Mouse (Mus musculus) spleen, adult 2 months (tissue): ENCODE results near the gene G6pc3. TPM values are rescaled to one million over a fixed set of nuclear protein-coding genes. Genes with fewer than 3 reads are reported as not detected.

ENCODE experiments used
- DNase-seq, 2 experiments: peaks; one replicate each; pipeline versions ENCODE4 v3.0.0 to v3.0.0-alpha.2; 2012 to 2021; ENCODE audit warnings: low spot score in 2 of 2, low read depth in 1 of 2
- H3K27ac ChIP-seq: fragments of 200-500 bp; 2 replicates; pipeline ENCODE4 v1.5.1; 2012; ENCODE audit warnings: low read length, inconsistent platforms; ENCODE audit not compliant: insufficient read depth
- H3K27me3 ChIP-seq: fragments of 200-500 bp; 2 replicates; pipeline ENCODE4 v1.6.1; 2012; ENCODE audit warnings: mild to moderate bottlenecking, moderate library complexity, low read length, inconsistent platforms; ENCODE audit not compliant: control insufficient read depth, insufficient read depth
- H3K36me3 ChIP-seq: fragments of 200-500 bp; 2 replicates; pipeline ENCODE4 v1.6.1; 2012; ENCODE audit warnings: mild to moderate bottlenecking, low read length, inconsistent platforms; ENCODE audit not compliant: control insufficient read depth, insufficient read depth
- H3K4me1 ChIP-seq: fragments of 200-500 bp; 2 replicates; pipeline ENCODE4 v1.6.1; 2011; ENCODE audit warnings: inconsistent platforms; ENCODE audit not compliant: control insufficient read depth, insufficient read depth, insufficient read length
- H3K4me3 ChIP-seq: fragments of 200-500 bp; 2 replicates; pipeline ENCODE4 v1.5.1; 2011; ENCODE audit warnings: mild to moderate bottlenecking, inconsistent platforms; ENCODE audit not compliant: insufficient read depth, insufficient read length; ENCODE audit errors: extremely low read depth
- CTCF ChIP-seq: fragments of 200-500 bp; IDR thresholded peaks from 2 replicates; pipeline ENCODE4 v1.5.1; 2011; ENCODE audit warnings: mild to moderate bottlenecking, inconsistent platforms; ENCODE audit not compliant: insufficient read depth, insufficient read length, insufficient replicate concordance; ENCODE audit errors: extremely low read depth
- POLR2A ChIP-seq: fragments of 200-500 bp; IDR thresholded peaks from 2 replicates; pipeline ENCODE4 v1.6.1; 2011; ENCODE audit warnings: low read depth, low read length, inconsistent platforms
- WGBS: fragments of 180-500 bp; shearing (Covaris S2); methylation state at CpG from one replicate; pipeline ENCODE4 v1.1.7; 2018; 5-methylcytosine and 5-hydroxymethylcytosine counted together
- polyA plus RNA-seq: library from polyadenylated mRNA; depleted of rRNA; stranded (reverse); fragments of >200 nt; gene quantifications from 2 replicates; pipeline ENCODE4 v1.2.3, GENCODE M21; 2012

Gene G6pc3
- polyA plus RNA-seq, 1 experiment, result 63.9 TPM

DNA sequence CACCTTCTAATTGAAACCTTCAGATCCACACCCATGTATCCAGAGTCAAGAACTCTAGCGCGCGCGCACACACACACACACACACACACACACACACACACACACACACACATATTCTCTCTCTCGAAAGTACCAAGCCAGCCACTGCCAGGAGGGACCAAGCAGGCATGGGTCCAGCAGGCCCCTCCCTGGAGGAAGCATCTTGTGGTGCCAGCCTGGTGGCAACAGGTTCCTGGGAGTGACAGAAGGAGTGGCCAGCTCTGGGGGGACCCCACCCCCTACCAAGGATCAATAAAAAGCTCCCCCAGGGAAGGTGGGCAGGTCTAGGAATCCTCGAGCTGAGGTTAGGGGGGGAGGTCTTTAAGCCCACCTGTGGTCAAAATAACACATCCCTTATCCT lies 28.0 kb downstream of the G6pc3 start:
- Histone ChIP-seq H3K36me3 (no peaks in the 10 kb centered on the region), H3K27ac (no peak overlapping the region), H3K4me1 (peaks cover 38% of the 10 kb centered on the region), H3K27me3 (no peaks in the 10 kb centered on the region), H3K4me3 (no peak overlapping the region)
- no peak for DNase-seq
- TF ChIP-seq CTCF, result no peak
- TF ChIP-seq POLR2A, result no peak
- 62% methylated on average over 6 of the region's 6 CpGs for WGBS

GRCm38 (mm10) chr11:102217876-102218430 lies 28.5 kb downstream of the G6pc3 start:
- 20% methylated on average over 7 of the region's 7 CpGs for WGBS
- no peak for DNase-seq
- Histone ChIP-seq H3K4me1 (peaks cover 40% of the 10 kb centered on the region), H3K27me3 (no peaks in the 10 kb centered on the region), H3K36me3 (no peaks in the 10 kb centered on the region), H3K27ac (peak overlapping the region; percentile 61; the same call in 1 of the 2 replicates), H3K4me3 (peak overlapping the region; percentile 61; the same call in 1 of the 2 replicates)
- TF ChIP-seq POLR2A, result no peak
- no peak for TF ChIP-seq CTCF

GRCm38 (mm10) chr11:102218783-102219182 lies 29.4 kb downstream of the G6pc3 start:
- Histone ChIP-seq H3K36me3 (no peaks in the 10 kb centered on the region), H3K4me1 (peaks cover 42% of the 10 kb centered on the region), H3K27me3 (no peaks in the 10 kb centered on the region), H3K4me3 (peak overlapping the region; percentile 61; the same call in 1 of the 2 replicates), H3K27ac (peak overlapping the region; percentile 61)
- WGBS, result 0% methylated on average over 10 of the region's 10 CpGs
- peak; percentile 45 to 71 for DNase-seq
- no peak; the same call in 1 of the 2 replicates for TF ChIP-seq POLR2A

DNA sequence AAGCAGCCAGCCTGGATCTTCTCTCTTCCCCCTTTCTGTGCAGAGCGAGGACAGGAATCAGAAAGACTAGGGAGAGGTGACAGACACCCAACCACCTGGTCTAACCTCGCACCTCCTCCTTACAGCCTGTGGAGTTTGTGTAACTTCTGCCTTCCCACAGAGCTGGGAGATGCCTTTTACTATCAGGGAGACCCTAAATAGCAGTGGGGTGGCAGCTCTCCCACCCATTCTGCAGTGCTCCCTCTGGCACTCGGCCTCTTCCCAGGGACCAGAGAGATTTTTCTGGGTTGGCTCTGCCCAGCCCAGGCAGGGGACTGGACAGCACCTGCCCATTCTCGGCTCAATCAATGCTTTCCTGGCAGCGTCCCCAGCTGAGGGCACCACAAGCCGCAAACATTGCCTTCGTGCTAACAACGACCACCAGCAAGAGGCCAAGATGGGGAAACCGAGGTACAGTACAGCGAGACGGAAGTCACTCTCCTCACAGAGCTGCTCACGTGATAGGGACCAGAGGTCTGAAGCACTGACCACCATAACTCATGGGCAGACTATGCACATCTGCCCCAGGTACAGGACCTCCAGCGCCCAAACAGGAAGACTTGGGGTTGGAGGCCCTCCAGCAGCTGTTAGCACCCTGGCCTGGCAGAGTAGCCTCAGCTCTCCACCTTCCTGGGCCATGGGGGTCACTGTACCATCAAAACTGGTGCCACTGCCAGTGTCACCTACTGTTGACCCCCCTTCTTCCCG lies 30.0 kb downstream of the G6pc3 start:
- peaks cover 42% of the 10 kb centered on the region for H3K4me1 ChIP-seq
- TF ChIP-seq CTCF, result no peak
- no peak for DNase-seq
- H3K27me3 ChIP-seq, result no peaks in the 10 kb centered on the region
- WGBS, result 44% methylated on average over 14 of the region's 14 CpGs
- H3K27ac ChIP-seq, result peak overlapping the region; percentile 6; the same call in 1 of the 2 replicates
- 0 out of 2 replicates have a peak, but pooled peaks cover 1% of the 10 kb centered on the region for H3K36me3 ChIP-seq
- H3K4me3 ChIP-seq, result peak overlapping the region; percentile 61; the same call in 1 of the 2 replicates

- DNase-seq, result no peak
- 36% methylated on average over 4 of the region's 4 CpGs for WGBS
- 0 out of 2 replicates have a peak, but pooled peaks cover 1% of the 10 kb centered on the region for H3K36me3 ChIP-seq
- H3K4me3 ChIP-seq, result no peak overlapping the region
- peaks cover 38% of the 10 kb centered on the region for H3K4me1 ChIP-seq
- TF ChIP-seq POLR2A, result no peak
- no peak for TF ChIP-seq CTCF
- no peaks in the 10 kb centered on the region for H3K27me3 ChIP-seq
- H3K27ac ChIP-seq, result no peak overlapping the region
Observed at GRCm38 (mm10) chr11:102219994-102220346, 30.6 kb downstream of the G6pc3 start.

- Histone ChIP-seq H3K4me1 (peaks cover 37% of the 10 kb centered on the region), H3K27me3 (no peaks in the 10 kb centered on the region), H3K27ac (no peak overlapping the region), H3K4me3 (no peak overlapping the region), H3K36me3 (0 out of 2 replicates have a peak, but pooled peaks cover 1% of the 10 kb centered on the region)
- no peak for DNase-seq
- 54% methylated on average over 6 of the region's 6 CpGs for WGBS
- no peak for TF ChIP-seq CTCF
- TF ChIP-seq POLR2A, result no peak
Observed at GRCm38 (mm10) chr11:102220451-102220850, 31.0 kb downstream of the G6pc3 start.

DNA sequence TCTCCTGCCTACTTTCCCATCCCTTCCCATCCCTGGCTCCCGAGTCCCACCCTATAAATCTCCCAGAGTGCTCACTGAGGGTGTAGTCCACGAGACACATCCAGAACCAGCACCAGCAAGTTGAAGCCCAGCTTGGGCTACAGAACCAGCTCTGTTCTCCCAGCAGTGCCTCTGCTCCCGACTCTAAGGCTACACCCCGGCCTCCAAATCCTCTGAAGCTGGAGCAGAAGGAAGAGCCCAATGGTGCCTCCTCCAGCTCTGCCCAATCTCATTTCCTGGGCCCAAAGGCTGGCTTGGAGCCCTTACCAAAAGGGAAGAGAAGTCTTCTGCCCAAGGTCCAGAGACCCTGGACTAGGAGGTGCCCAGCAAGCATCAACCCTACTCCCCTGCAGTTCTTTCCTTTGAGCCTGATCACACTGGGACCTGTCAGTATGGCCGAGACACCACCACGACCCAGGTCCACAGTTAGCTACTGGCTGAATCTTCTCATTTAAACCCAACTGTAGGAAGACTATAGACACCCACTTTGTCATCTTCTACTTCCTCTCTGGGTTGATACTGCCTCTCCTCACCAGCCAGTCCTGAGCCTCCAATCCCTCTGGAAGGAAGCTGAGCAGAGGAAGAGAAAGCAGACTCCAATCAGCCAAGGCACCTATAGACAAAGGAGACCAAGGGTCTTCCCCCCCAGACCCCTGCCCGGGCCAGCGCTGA lies 32.0 kb downstream of the G6pc3 start:
- WGBS, result 79% methylated on average over 8 of the region's 8 CpGs
- no peak for DNase-seq
- Histone ChIP-seq H3K4me1 (peaks cover 32% of the 10 kb centered on the region), H3K36me3 (0 out of 2 replicates have a peak, but pooled peaks cover 1% of the 10 kb centered on the region), H3K4me3 (no peak overlapping the region), H3K27ac (no peak overlapping the region), H3K27me3 (no peaks in the 10 kb centered on the region)
- TF ChIP-seq CTCF (no peak), POLR2A (no peak)
